In the genomic region with DNA sequence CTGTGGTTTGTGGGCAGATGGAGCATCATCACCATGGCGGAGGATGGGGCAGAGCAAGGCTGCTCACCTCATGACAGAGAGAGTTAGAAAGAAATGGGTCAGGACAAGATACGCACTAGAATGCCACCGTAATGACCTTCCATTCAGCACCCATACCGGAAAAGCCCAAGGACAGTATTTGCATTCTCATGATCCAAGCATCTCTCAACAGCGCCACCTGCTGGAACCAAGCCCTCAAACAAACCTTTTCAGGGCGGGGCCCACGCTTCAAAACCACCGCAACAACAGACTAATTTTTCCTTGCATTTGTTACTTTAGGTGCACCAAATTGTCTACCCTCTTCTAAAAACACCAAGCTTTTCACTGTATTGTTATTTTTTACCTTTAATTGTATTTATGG, we compare ENCODE assay signal across 10 mouse cellular contexts. TPM values are rescaled to one million over a fixed set of nuclear protein-coding genes. Genes with fewer than 3 reads are reported as not detected.
DNase-seq lines count a peak whose midpoint lies in the region; ATAC-seq and TF ChIP-seq lines count a peak whose summit lies in the region.
"Had no signal": no experiment of that assay in that cellular context is flagged by ENCODE, and none has a peak within 500 bp of the region (broad histone marks: within the 10 kb centered on the region; RNA-seq: fewer than 3 reads in every experiment).

No protein-coding gene starts in this region.

- WGBS in hindbrain, embryonic 11.5 days, result 50% methylated on average over 8 of the region's 8 CpGs
- 58% methylated on average over 8 of the region's 8 CpGs for WGBS in hindbrain, embryonic 13.5 days

- H3K4me3 ChIP-seq in hindbrain, embryonic 11.5 days (ENCODE audit: low read depth, low read length), result no peak overlapping the region
- no peak overlapping the region for H3K4me3 ChIP-seq in hindbrain, embryonic 13.5 days
- no peak overlapping the region for H3K4me3 ChIP-seq in E14TG2a.4 (replicated peaks; ENCODE audit: low read length)
- H3K4me3 ChIP-seq: erythroblast, embryonic 14.5 days; liver, embryonic 15.5 days had no signal

- H3K36me3 ChIP-seq in hindbrain, embryonic 11.5 days (ENCODE audit: control insufficient read depth, insufficient read depth, low read length), result no peaks in the 10 kb centered on the region
- H3K36me3 ChIP-seq in hindbrain, embryonic 13.5 days, result no peaks in the 10 kb centered on the region
- no peaks in the 10 kb centered on the region for H3K36me3 ChIP-seq in E14TG2a.4 (ENCODE audit: insufficient read depth, low read length)
- H3K36me3 ChIP-seq: liver, embryonic 15.5 days had no signal

- H3K27ac ChIP-seq in hindbrain, embryonic 11.5 days (ENCODE audit: low read depth, low read length), result no peak overlapping the region
- no peak overlapping the region for H3K27ac ChIP-seq in hindbrain, embryonic 13.5 days
- H3K27ac ChIP-seq: liver, embryonic 15.5 days had no signal

- H3K9ac ChIP-seq in hindbrain, embryonic 11.5 days (ENCODE audit: low read depth, low read length), result no peak overlapping the region
- H3K9ac ChIP-seq in hindbrain, embryonic 13.5 days, result no peak overlapping the region
- H3K9ac ChIP-seq: liver, embryonic 15.5 days had no signal

- TF ChIP-seq CTCF in E14TG2a.4 (conservative IDR thresholded peaks at IDR 0.05; ENCODE audit: low read length), result peak; percentile 75
- TF ChIP-seq CTCF in brain, embryonic 14.5 days (IDR thresholded peaks at IDR 0.05; ENCODE audit: borderline replicate concordance, extremely low read depth, insufficient read depth, insufficient read length), result peak; percentile 63; the same call in 1 of the 2 replicates

- H3K9me3 ChIP-seq in hindbrain, embryonic 11.5 days (ENCODE audit: control insufficient read depth, low read length), result no peaks in the 10 kb centered on the region
- H3K9me3 ChIP-seq in hindbrain, embryonic 13.5 days, result 0 out of 2 replicates have a peak, but pooled peaks cover 3% of the 10 kb centered on the region
- peaks cover 11% of the 10 kb centered on the region for H3K9me3 ChIP-seq in E14TG2a.4 (ENCODE audit: low read length)
- H3K9me3 ChIP-seq: liver, embryonic 15.5 days had no signal

- no peaks in the 10 kb centered on the region for H3K27me3 ChIP-seq in hindbrain, embryonic 11.5 days (ENCODE audit: control insufficient read depth, insufficient read depth, low read length)
- no peaks in the 10 kb centered on the region for H3K27me3 ChIP-seq in hindbrain, embryonic 13.5 days
- no peaks in the 10 kb centered on the region for H3K27me3 ChIP-seq in E14TG2a.4 (ENCODE audit: insufficient read depth, low read length)
- H3K27me3 ChIP-seq: liver, embryonic 15.5 days had no signal

- DNase-seq in hindbrain, embryonic 11.5 days (ENCODE audit: low spot score), result peak; percentile 74
- DNase-seq in brain, embryonic 14.5 days (ENCODE audit: low read depth), result peak; percentile 47
- peak; percentile 20 to 26 for DNase-seq in layer of hippocampus, postnatal 36 days
- DNase-seq in thymus, postnatal 0 days (ENCODE audit: low spot score), result peak; percentile 74

- H3K4me2 ChIP-seq in hindbrain, embryonic 11.5 days (replicated peaks; ENCODE audit: low read depth, low read length), result no peak overlapping the region
- no peak overlapping the region for H3K4me2 ChIP-seq in hindbrain, embryonic 13.5 days
- H3K4me2 ChIP-seq: liver, embryonic 15.5 days had no signal

- ATAC-seq in hindbrain, embryonic 11.5 days (ENCODE audit: low FRiP score), result no peak; the same call in 1 of the 2 replicates
- no peak for ATAC-seq in hindbrain, embryonic 13.5 days (ENCODE audit: low FRiP score)
- peak; percentile 73; the same call in 1 of the 2 replicates for ATAC-seq in erythroid progenitor cell, adult 5-6 weeks (replicated peaks; ENCODE audit: low FRiP score, poor library complexity, severe bottlenecking)
- peak; percentile 64; the same call in 1 of the 2 replicates for ATAC-seq in monocyte, adult 5-6 weeks (replicated peaks; ENCODE audit: insufficient number of reproducible peaks, low FRiP score, low TSS enrichment, poor library complexity, severe bottlenecking)

- no peaks in the 10 kb centered on the region for H3K4me1 ChIP-seq in hindbrain, embryonic 11.5 days (replicated peaks; ENCODE audit: control insufficient read depth, insufficient read depth, low read length)
- no peaks in the 10 kb centered on the region for H3K4me1 ChIP-seq in hindbrain, embryonic 13.5 days (replicated peaks)
- peaks cover 13% of the 10 kb centered on the region for H3K4me1 ChIP-seq in E14TG2a.4 (replicated peaks; ENCODE audit: low read depth, low read length)
- H3K4me1 ChIP-seq: liver, embryonic 15.5 days had no signal

- TF ChIP-seq POLR2A in brain, embryonic 14.5 days (IDR thresholded peaks at IDR 0.05; ENCODE audit: borderline replicate concordance, extremely low read depth, insufficient read depth, insufficient read length, poor library complexity, severe bottlenecking), result no peak

RNA-seq across cellular contexts. Expression of a gene that starts 21.6 kb away (rescaled TPM):
- not detected in 2 replicates for polyA plus RNA-seq in hindbrain, embryonic 11.5 days (2014; fragmentation: Nextera tagmentation; extraction: Ambion mirVana)
- 0.82 and 0.83 TPM in 2 replicates for polyA plus RNA-seq in hindbrain, embryonic 13.5 days (2015; fragmentation: Nextera tagmentation; extraction: Ambion mirVana)
- polyA plus RNA-seq in brain, embryonic 14.5 days (2012; rRNA removed), result not detected in 2 replicates
- not detected in 2 replicates for total RNA-seq in erythroid progenitor cell, adult 5-6 weeks (2015; ENCODE audit: low replicate concordance)
- total RNA-seq in erythroid progenitor cell, adult 5-6 weeks (2017; ENCODE audit: low replicate concordance), result not detected in 2 replicates
- total RNA-seq in layer of hippocampus, postnatal 36 days (2021), result not detected
- total RNA-seq in monocyte, adult 5-6 weeks (2017), result 2.5 TPM in 1 of 3 replicates, not detected in the others
- not detected in 2 replicates for polyA plus RNA-seq in thymus, postnatal 0 days (2015; fragmentation: Nextera tagmentation; extraction: Ambion mirVana)
- polyA plus RNA-seq: erythroblast, embryonic 14.5 days; liver, embryonic 15.5 days had no signal

RNA-seq across cellular contexts. Expression of a gene that starts 38.2 kb away (rescaled TPM):
- 4.6 and 5.9 TPM in 2 replicates for polyA plus RNA-seq in hindbrain, embryonic 11.5 days (2014; fragmentation: Nextera tagmentation; extraction: Ambion mirVana)
- polyA plus RNA-seq in hindbrain, embryonic 13.5 days (2015; fragmentation: Nextera tagmentation; extraction: Ambion mirVana), result 13.6 and 14.0 TPM in 2 replicates
- 15.8 and 15.9 TPM in 2 replicates for polyA plus RNA-seq in brain, embryonic 14.5 days (2012; rRNA removed)
- not detected in 2 replicates for total RNA-seq in erythroid progenitor cell, adult 5-6 weeks (2015; ENCODE audit: low replicate concordance)
- total RNA-seq in erythroid progenitor cell, adult 5-6 weeks (2017; ENCODE audit: low replicate concordance), result not detected in 2 replicates
- total RNA-seq in layer of hippocampus, postnatal 36 days (2021), result 10 to 100 TPM; 52.6 to 58.8 TPM
- total RNA-seq in monocyte, adult 5-6 weeks (2017), result not detected in 3 replicates
- 0.21 and 0.29 TPM in 2 replicates for polyA plus RNA-seq in thymus, postnatal 0 days (2015; fragmentation: Nextera tagmentation; extraction: Ambion mirVana)
- polyA plus RNA-seq: erythroblast, embryonic 14.5 days had no signal

RNA-seq across cellular contexts. Expression of a gene that starts 49.4 kb away (rescaled TPM):
- polyA plus RNA-seq in hindbrain, embryonic 11.5 days (2014; fragmentation: Nextera tagmentation; extraction: Ambion mirVana), result 22.5 and 24.2 TPM in 2 replicates
- 16.9 and 17.9 TPM in 2 replicates for polyA plus RNA-seq in hindbrain, embryonic 13.5 days (2015; fragmentation: Nextera tagmentation; extraction: Ambion mirVana)
- 19.0 and 20.3 TPM in 2 replicates for polyA plus RNA-seq in brain, embryonic 14.5 days (2012; rRNA removed)
- 12.6 and 25.6 TPM in 2 replicates for total RNA-seq in erythroid progenitor cell, adult 5-6 weeks (2015; ENCODE audit: low replicate concordance)
- 6.0 and 6.6 TPM in 2 replicates for total RNA-seq in erythroid progenitor cell, adult 5-6 weeks (2017; ENCODE audit: low replicate concordance)
- total RNA-seq in layer of hippocampus, postnatal 36 days (2021), result 10 to 100 TPM; 17.8 to 18.9 TPM
- 17.1 to 39.8 TPM (median 20.9 TPM) in 3 replicates for total RNA-seq in monocyte, adult 5-6 weeks (2017)
- polyA plus RNA-seq in thymus, postnatal 0 days (2015; fragmentation: Nextera tagmentation; extraction: Ambion mirVana), result 17.5 and 17.6 TPM in 2 replicates

Comparison
In these comparisons a context has a peak if more than half of its experiments do, and no peak if none do; other contexts are left out.
1. ATAC-seq: peak in erythroid progenitor cell, adult 5-6 weeks (single experiment) and monocyte, adult 5-6 weeks (single experiment); none in hindbrain, embryonic 11.5 days (single experiment) and hindbrain, embryonic 13.5 days (single experiment).
2. DNase-seq: peak in every context shown above with its lines; median percentile 74 in hindbrain, embryonic 11.5 days; 74 in thymus, postnatal 0 days; 47 in brain, embryonic 14.5 days; 23 in layer of hippocampus, postnatal 36 days.